Mouse (Mus musculus) urinary bladder, postnatal 4 days (tissue): Measurements from ENCODE around the gene Dnajc25.
A peak's percentile ranks its signal among the peaks of the same experiment; 100 is the strongest.

Experiments
- DNase-seq, 2 experiments: peaks; one replicate each; pipeline ENCODE4 v3.0.0; 2021 to 2022; ENCODE audit warnings: low spot score in 2 of 2

Dnajc25 gene

DNA sequence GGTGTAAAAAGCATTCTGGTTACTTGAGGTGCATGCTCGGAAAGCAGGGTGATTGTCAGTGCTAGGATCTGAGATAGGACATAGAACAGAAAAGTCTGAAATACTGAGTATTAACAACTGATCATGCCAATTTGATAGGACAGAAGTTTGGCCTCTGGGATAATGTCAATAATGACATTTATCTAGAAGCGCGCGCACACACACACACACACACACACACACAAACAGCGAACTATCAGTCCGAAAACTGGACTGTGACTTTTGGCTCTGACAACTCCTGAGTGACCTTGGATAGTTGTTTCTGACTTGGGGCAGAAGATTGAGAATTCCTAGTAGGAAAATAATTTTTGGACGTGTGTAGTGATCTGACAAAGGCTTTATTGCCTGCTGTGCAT, 8.9 kb downstream of the Dnajc25 start:
- DNase-seq = no peak

DNA sequence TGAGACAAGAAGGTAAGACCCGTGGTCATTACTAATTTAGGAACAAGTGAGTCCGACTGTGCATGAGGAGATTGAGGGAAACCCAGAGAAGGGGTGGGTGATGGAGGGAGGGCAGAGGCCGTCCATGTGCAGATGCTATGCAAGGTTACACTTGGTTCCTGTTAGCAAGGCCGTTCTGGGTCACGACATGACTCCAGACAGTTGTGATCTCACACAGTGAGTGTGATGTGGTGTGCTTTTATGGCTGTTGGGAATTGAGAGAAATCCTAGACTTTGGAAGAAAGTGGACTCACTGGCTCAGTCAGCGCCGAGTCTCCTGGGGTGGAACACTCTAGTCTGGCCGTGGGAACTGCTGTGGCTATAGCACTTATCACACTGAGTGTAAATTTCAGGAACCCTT, 11.3 kb downstream of the Dnajc25 start:
- no peak for DNase-seq

DNA sequence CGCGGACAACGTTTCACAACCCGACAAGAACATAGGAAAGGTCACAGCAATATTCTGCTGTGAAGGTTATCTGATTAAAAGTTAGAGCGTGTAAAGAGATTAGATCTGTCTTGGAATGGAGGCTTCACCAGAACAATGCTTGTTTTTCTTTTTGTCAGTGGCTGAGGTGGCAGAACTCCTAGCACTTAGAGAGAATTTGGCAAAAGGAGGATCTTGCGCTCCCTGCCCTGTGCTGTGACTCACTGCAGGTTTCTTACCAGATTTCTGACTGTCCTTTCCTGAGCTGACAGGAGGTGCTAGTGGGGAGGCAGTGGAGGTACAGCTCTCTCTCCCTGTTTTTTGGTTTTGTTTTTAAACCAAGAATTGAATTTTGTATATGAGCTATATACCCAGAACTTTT, 12.2 kb downstream of the Dnajc25 start:
- no peak for DNase-seq

DNA sequence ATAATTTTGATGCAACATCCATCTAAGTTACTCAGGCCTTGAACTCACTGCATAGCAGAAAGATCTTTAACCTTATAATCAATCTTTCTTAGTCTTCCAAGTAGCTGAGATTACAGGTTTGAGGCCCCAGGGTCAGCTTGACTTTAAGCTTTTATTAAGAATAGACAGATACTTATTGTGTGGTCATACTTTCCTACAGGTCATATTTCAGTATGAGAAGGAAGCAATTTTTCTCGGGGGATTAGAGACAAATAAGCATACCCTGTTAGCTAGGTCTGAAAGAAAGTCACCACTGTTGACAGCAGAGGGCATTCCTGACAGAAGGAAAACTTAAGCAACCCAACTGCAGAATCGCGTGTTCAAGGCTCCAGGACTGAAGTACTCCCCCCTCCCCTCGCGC, 13.1 kb downstream of the Dnajc25 start:
- no peak for DNase-seq

DNA sequence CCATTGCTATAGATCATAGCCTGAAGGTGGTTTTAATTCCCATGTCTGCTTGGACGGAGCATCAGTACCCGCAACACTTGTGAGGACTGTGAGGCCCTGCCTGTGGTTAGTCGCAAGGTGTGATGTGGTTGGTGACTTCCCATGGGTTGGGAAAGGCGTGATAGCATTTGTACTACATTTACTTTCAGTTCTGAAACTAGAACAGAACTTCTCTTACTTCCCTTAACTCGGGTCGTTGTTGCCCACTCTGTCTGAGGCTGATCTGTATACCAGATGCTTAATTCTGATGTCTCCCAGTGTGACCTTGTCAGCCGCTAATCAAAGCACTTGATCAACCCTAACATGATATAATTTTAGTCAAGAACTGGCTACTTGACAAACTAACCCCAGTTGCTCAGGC, 14.3 kb downstream of the Dnajc25 start:
- no peak for DNase-seq

DNA sequence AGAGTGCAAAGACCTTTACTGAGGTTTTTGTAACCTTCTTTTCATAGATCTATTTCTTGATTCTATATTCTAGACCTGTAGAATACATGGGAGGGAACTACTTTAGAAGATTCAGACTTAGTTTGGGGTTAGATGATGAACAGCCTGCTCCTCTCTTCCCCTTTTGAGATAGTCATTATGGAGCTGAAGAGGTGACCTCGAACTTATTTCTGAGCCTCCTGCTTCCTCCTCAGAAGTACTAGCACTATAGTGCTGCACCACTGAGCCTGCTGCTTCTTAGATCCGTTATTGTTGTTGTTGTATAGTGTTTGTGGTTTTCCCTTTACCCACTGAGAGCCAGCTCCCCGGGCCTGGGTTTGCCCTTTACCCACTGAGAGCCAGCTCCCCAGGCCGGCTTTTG, 14.8 kb downstream of the Dnajc25 start:
- DNase-seq = no peak

DNA sequence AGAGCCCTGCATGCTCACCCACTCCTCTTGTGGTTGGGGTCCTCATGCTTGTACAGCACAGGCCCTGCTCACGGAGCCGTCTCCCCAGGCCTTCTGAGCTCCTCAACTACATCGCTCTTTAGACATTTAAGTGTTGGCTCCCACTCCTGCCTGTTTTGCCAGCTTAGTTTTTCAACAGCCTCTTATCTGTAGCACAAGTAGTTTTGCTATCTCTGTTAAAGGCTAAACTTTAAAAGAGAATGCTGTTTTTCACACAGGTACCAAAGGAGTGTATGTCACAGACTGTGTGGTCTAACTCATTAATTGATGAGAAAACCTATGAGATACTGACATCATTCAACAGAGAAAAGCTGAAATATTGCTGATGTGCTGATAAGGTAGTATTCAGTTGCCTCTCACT, 16.6 kb downstream of the Dnajc25 start:
- no peak for DNase-seq

DNA sequence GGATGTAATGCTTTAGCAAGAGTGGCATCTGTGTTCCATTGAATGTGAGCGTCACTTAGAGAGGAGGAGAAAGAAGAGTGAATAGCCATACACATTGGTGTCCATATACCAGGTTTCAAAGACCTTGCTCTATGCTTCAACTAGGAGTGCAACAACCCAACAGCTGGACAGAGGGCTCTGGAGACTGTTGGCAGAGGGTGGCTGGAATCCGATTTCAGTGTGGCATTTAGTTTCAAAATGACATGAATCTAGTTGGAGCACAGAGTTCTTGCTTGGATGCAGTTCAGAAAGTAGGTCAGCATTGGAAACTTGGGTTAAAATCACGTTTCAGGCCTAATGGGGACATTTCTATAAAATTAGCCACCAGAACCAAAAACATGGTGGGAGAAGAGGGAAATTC, 20.3 kb downstream of the Dnajc25 start:
- no peak for DNase-seq

DNA sequence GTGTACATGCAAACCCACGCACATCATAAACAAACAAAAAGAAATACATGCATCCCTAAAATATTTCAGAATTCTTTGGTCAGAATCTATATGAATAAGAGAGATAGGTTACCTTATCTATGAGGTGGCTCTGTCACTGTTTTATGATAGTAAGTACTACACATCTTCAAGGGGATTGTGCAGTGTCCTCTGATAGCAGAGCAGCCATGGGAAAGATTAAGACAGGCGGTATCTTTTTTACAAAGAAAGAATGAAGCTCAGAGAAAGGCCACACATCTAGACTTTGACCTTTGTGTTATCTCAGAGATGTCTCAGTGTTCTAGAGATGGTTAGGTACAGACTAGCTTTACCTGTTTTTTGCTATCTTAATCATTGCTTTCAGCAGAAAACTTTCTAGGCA, 22.1 kb downstream of the Dnajc25 start:
- no peak for DNase-seq

DNA sequence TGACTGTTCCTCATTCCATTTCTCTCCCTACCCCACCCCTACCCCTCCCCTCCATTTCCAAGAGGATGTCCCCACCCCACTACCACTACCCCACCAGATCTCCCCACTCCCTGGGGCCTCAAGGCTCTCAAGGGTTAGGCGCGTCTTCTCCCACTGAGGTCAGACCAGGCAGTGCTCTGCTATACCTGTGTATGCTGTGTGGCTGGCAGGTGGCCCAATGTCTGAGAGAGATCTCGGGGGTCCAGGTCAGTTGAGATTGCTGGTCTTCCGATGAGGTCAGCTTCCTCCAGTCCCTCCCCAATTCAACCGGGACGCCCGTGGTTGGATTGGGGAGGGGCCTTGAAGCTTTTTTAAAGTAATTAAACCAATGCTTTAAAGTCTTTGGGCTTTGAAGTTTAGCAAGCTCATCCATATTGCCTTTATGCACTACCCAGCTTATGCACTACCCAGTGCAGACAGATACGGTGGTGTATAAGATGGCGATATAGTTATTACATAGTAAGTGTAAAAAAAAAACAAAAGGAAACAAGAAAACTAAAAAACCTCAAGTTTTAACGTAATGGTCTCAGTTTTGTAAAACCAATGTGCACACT, 39.6 kb downstream of the Dnajc25 start:
- DNase-seq = no peak

DNA sequence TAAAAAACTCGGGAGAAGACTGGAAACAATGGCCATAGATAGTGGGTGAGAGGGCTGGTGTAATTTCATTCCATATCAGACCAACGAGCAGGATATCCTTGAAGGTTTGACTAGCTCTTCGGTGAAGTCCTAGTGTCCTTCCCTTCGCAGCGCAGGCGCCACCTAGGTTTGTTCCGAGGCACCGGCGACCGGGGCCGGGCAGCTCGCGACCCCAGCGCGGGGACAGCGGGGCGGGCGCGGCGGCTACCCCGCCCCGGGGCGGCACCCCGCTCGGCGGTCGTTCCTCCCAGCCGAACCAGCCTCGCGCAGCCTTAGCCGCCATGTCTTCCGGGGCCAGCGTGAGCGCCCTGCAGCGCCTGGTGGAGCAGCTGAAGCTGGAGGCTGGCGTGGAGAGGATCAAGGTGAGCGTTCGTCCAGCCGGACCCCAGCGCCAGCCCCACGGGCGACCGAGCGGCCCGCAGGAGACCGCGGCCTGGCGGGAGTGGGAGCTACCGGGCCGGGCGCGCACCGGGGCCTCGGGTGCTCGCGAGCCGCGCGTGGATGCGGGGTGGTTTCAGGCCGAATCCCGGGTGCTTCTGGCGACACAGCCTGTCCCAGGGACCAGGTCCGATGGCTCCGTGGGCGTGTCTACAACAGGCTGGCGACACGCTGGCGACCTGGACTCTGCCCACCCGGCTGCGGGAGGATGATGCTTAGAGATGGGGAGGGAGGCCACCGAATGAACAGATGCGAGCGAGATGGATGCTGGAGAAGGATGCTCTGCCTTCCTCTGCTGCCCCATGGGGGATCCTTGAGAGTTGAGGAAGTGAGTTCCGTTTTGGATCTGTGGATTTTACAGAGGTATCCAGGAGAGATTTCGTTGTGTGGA, 40.3 kb downstream of the Dnajc25 start, which contains the start of gene Gng10:
TSS of gene Gng10 (plus strand) at position 171 of the 868 bp plus-strand sequence.
- peak; percentile 62 to 64 for DNase-seq

DNA sequence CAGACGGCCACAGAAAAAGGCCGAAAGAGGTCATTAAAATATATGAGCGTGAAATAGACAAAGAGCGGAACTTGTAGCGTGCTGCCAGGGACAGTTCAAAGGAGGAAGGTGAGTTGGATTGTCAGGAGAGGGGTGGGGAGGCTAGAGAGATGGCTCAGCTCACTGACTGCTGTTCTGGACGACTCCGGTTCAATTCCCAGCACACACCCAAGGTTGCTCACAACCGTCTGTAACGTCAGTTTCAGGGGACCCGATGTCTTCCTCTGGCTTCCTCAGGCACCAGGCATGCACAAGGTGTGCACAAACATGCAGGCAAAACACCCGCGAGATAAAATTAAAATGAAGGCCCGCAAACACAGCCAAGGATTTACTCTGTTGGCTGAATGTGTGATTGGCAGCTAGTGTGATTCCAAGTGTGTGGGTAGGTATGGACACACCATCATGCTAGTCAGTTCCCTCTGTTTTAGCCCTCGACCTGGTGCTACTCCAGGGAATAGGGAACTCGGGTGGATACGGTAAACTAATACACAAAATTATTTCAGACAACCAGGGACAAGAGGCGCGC, 41.0 kb downstream of the Dnajc25 start:
- DNase-seq = no peak

DNA sequence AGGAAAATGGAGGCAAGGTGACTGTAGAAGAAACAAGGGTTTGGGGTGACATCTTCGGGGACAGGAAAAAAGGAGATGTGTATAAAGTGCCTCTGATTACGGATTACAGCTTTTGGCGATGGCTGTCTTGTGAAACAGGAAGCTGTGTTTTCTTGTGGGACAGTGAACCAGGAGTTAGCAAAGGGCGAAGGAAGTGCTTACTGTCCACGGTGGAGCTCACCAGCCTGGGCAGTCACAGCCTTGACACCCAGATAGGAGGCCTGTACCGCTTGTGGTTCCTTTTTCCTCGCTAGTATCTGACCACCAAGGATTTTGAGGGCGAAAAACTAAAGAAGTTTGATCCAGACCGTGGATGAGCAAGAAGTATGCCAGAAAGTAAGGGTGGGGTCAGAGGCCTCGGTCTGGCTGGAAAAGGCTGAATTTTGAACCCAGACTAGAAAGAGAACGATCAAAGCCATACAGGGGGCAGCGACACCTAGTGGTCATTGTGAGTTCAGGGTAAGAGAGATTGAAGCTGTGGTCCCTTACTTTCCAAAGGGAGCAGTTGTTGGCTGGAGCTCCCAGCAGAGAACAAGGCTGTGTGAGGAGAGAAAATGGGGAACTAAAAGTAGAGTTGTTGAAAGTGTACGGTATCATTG, 41.7 kb downstream of the Dnajc25 start:
- peak; percentile 55 to 71 for DNase-seq

DNA sequence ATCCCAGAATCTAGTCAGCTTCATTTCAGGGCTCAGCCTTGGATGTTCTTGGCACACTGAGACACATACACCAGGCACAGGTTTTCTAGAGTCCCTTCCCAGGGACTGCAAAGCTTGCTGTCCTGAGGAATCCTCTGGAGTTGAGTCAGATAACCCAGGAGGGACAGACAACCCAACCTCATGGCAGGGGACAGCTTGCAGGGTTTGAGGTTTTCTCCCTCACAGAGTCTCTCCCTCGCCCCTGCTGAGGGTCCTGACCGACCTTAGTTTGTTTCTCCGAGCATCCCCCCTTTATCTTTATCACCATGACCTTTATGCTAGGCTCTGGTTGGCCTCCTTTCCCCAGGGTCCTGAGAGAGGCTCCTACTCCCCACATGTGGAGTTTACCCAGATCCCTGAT, 42.7 kb downstream of the Dnajc25 start:
- no peak for DNase-seq

DNA sequence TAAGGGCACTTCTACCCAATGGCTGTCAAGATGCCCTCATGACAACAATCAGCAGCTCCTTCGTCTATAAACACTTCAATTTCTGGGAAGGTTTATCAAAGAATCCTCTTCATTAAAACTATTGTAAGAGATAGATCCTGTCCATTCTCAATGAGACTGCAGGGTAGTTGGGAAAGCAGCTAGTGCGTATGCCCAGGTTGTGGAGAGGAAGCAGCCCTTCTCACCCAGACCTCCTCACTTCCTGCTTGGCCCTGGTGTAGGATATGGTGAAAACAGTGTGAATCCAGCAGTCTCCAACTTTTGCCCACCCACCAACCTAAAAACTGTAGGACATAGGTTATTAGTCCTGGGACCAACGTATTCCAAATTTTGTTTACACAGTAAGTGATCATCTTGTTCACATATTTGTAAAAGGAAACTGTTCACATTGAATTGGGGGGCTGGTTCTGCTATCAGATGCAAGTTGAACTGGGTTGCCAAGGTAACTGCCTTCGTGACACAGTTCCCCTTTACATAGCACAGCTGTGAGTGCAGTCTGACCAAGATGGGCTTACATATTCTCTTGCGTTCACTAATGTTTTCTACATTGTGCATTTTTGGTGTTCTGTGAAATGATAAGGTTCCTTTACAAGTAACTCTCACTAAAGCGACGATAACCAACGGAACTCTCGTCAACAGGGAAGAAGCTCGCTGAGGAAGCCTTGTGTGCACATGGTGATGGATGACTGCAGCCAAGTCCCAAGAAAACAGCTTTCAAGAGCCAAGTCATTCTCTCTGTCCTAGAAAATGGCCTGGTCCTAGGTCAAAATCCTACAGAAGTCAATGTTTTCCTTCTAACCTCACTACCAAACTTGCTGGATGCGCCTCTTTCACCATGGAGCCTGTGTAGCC, 45.8 kb downstream of the Dnajc25 start:
- DNase-seq = no peak

DNA sequence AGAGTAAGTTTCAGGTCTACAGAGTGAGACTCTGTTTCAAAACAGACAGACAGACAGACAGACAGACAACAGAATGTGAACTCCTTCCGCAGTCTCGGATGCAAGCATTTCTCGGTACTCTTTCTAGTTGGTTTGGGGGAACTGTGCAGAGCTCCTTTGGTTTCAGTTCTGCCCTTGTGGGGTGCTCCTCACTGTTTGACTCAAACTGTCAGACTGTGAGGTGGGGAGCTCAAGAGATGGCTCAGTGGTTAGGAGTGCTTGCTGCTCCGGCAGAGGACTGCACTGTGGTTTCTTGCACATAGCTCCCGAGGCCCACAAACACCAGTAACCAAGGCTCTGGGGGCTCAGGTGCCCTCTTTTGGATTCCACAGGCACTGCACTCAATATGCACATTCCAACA, 48.2 kb downstream of the Dnajc25 start:
- DNase-seq = no peak

DNA sequence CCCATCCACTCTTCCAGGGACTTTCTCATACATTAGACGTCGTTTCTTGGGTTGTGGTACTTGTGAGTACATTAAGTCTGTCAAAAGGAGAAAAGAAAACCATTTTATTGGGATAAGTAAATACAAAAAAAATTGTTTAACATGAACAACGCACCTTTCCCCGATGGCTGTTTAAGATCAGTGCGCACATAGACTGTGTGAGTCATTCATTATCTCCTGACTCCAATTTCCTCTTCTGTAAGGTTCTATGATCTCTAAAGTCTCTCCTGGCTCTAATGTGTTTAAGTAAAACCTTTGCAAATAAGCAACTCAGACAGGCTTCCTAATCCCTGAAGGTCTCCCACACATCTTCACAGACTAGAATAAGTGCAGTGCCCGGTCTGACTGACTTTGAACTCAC, 49.0 kb downstream of the Dnajc25 start:
- no peak for DNase-seq

DNA sequence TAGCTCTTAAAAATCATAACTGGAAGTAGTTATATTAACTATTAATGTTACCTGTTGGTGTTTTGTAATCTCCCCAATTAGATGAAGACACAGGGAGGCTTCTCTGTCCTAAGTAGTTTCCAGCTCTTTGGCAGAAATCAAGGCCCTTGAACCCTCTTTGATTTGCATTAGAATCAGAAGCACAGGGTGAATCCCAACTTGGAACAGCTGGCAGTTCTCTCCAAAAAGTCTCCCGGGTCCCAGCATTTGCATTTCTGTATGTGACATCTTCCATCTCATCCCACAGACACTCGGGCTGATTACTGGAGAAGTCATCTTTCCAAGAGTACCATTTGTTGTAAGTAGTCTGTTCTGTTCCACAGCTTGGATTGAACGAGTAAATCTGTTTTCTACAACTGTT, 52.4 kb downstream of the Dnajc25 start:
- no peak for DNase-seq

DNA sequence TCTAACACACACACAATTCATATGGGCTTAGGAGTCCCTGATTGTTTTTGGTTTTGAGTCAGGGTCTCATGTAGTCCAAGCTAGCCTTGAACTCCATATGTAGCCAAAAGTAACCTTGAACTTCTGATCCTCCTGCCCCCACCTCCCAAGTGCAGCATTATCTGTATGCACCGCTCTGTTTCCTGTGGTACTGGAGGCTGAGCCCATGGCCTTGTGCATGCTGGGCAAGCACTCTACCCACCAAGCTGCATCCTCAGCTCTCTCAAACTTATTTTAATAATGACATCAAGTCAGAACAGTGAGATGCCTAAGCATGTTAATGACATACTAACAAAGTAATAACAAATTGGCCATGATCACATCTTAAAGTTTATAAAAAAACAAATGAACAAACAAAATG, 56.2 kb downstream of the Dnajc25 start:
- DNase-seq = no peak

DNA sequence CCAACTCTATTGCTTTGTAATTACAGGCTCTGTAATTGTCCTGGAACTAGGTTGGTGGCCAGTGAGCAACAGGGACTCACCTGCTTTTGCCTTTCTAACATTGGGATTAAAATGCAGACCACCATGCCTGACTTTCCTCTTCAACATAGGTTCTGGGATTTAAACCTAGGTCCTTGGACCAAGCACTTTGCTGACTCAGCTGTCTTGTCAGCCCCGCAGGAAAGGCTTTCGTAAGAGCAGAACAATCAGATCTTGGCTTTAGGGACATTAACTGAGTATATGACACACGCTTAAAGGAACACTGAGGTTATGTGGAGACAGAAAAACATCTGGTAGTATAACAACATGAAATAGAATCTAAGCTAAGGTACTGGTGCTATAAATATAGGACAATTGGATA, 63.1 kb downstream of the Dnajc25 start:
- DNase-seq = no peak

DNA sequence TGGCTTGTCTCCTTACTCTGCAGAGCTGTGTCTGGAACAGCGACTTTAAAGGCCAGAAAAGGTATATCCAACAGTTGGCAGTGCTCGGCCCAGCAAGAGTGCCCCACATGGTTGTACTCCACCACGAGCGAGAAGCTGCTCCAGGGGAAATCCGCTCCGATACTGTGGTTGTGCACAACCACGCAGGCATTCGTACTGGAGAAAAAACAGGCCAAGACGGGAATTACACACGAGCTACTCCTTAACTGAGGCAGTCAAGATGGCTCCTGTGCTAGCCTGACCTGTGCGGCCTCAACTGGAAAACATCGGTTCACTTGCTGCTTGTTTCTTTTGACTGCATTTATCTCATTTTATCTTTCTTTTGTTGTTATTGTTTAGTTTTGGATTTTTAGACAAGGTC, 67.7 kb downstream of the Dnajc25 start:
- DNase-seq = no peak

DNA sequence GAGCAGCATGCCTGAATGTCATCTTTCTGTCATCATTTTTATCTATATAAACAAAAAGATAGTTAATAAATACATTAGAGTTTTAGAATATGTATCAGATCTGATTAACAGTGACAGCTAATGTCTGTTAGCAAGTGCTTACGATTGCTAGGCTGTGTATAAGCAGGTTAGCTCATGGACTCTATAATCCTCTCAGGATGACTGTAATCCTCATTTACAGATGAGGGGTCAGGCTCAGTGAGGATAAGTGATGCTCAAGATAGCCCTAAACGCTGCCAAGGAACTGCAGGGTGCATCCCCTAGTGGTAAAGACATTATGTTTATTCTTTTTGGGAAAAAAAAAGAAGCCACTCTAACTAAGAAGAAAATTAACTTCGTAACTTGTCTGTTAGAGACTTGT, 74.4 kb downstream of the Dnajc25 start:
- DNase-seq = no peak
